Mouse (Mus musculus): ENCODE measurements at regions not wholly inside any gene's neighbourhood (a gene's known extent, or its start where the extent isn't known, plus 50 kb on each side); places are given as distances from the start of the nearest gene placed in this dataset.

DNA sequence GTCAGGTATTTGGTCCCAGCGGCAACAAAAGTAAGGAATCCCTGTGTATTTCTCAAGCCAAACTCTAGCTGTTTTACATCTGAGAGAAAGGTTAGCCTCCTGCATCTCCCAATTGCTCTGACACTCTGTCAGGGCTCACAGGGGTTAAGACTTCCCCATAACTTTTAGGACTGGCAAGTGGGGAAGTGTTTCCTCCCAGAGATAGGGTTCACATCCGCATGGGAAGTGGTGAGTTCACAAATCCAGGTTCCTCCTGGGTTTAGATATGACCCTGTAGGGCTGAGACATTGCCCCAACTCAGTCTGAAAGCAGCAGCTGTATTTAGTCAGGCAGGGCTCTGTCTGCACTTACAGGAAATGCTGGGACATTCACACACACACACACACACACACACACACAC is 95.3 kb downstream of the Ets2 start:
- Histone ChIP-seq H3K79me2 (replicated peaks; ENCODE audit: control insufficient read depth, insufficient read depth, low read length) (no peaks in the 10 kb centered on the region), H3K9ac (ENCODE audit: low read depth, low read length) (no peak overlapping the region), H3K4me1 (ENCODE audit: control insufficient read depth, insufficient read depth, low read length) (no peaks in the 10 kb centered on the region; the same call in 1 of the 2 replicates), H3K36me3 (ENCODE audit: control insufficient read depth, insufficient read depth, low read length) (no peaks in the 10 kb centered on the region), H3K27me3 (ENCODE audit: control insufficient read depth, insufficient read depth, low read length) (no peaks in the 10 kb centered on the region), H3K4me3 (no peak overlapping the region), H3K27ac (no peak overlapping the region)
- TF ChIP-seq CTCF (IDR thresholded peaks at IDR 0.05) (no peak), EP300 (IDR thresholded peaks at IDR 0.05; ENCODE audit: insufficient read depth, low read depth, low read length) (no peak), POLR2A (IDR thresholded peaks at IDR 0.05; ENCODE audit: insufficient read depth, low read depth, low read length) (no peak)
- DNase-seq = no peak
- 60% methylated on average over 2 of the region's 2 CpGs for WGBS
- intact Hi-C loops (cut with DNase I) = no loop called here

GRCm38 (mm10) chr16:95794876-95795275 is 93.0 kb downstream of the Ets2 start:
- Histone ChIP-seq H3K79me2 (replicated peaks; ENCODE audit: control insufficient read depth, insufficient read depth, low read length) (no peaks in the 10 kb centered on the region), H3K27me3 (ENCODE audit: control insufficient read depth, insufficient read depth, low read length) (no peaks in the 10 kb centered on the region), H3K4me1 (ENCODE audit: control insufficient read depth, insufficient read depth, low read length) (peaks cover 1% of the 10 kb centered on the region), H3K36me3 (ENCODE audit: control insufficient read depth, insufficient read depth, low read length) (no peaks in the 10 kb centered on the region), H3K4me3 (no peak overlapping the region), H3K9ac (ENCODE audit: low read depth, low read length) (no peak overlapping the region), H3K27ac (no peak overlapping the region)
- no peak for TF ChIP-seq CTCF (IDR thresholded peaks at IDR 0.05)
- DNase-seq = no peak
- intact Hi-C loops (cut with DNase I) = no loop called here
- WGBS = 89% methylated on average over 8 of the region's 8 CpGs

- intact Hi-C loops (cut with DNase I) = no loop called here
- Histone ChIP-seq H3K27me3 (ENCODE audit: control insufficient read depth, insufficient read depth, low read length) (no peaks in the 10 kb centered on the region), H3K36me3 (ENCODE audit: control insufficient read depth, insufficient read depth, low read length) (no peaks in the 10 kb centered on the region), H3K27ac (no peak overlapping the region), H3K4me1 (ENCODE audit: control insufficient read depth, insufficient read depth, low read length) (peaks cover 3% of the 10 kb centered on the region), H3K9ac (ENCODE audit: low read depth, low read length) (no peak overlapping the region), H3K4me3 (no peak overlapping the region), H3K79me2 (replicated peaks; ENCODE audit: control insufficient read depth, insufficient read depth, low read length) (no peaks in the 10 kb centered on the region)
- DNase-seq = no peak
- WGBS = 62% methylated on average over 10 of the region's 10 CpGs
- TF ChIP-seq CTCF (IDR thresholded peaks at IDR 0.05) (no peak), POLR2A (IDR thresholded peaks at IDR 0.05; ENCODE audit: insufficient read depth, low read depth, low read length) (no peak), EP300 (IDR thresholded peaks at IDR 0.05; ENCODE audit: insufficient read depth, low read depth, low read length) (no peak)
These were observed 92.4 kb downstream of the Ets2 start for GRCm38 (mm10) chr16:95794281-95794727.

- Histone ChIP-seq H3K27ac (no peak overlapping the region), H3K36me3 (ENCODE audit: control insufficient read depth, insufficient read depth, low read length) (no peaks in the 10 kb centered on the region), H3K9ac (ENCODE audit: low read depth, low read length) (no peak overlapping the region), H3K79me2 (replicated peaks; ENCODE audit: control insufficient read depth, insufficient read depth, low read length) (no peaks in the 10 kb centered on the region), H3K4me3 (no peak overlapping the region), H3K27me3 (ENCODE audit: control insufficient read depth, insufficient read depth, low read length) (no peaks in the 10 kb centered on the region), H3K4me1 (ENCODE audit: control insufficient read depth, insufficient read depth, low read length) (peaks cover 3% of the 10 kb centered on the region)
- intact Hi-C loops (cut with DNase I) = no loop called here
- WGBS = 58% methylated on average over 4 of the region's 4 CpGs
- TF ChIP-seq POLR2A (IDR thresholded peaks at IDR 0.05; ENCODE audit: insufficient read depth, low read depth, low read length) = no peak
- TF ChIP-seq CTCF (IDR thresholded peaks at IDR 0.05) = no peak
- TF ChIP-seq EP300 (IDR thresholded peaks at IDR 0.05; ENCODE audit: insufficient read depth, low read depth, low read length) = no peak
- no peak for DNase-seq
These were observed 88.8 kb downstream of the Ets2 start for GRCm38 (mm10) chr16:95790691-95791090.

- no peaks in the 10 kb centered on the region for H3K27me3 ChIP-seq (ENCODE audit: control insufficient read depth, insufficient read depth, low read length)
- H3K79me2 ChIP-seq (replicated peaks; ENCODE audit: control insufficient read depth, insufficient read depth, low read length) = no peaks in the 10 kb centered on the region
- H3K27ac ChIP-seq = no peak overlapping the region
- H3K4me1 ChIP-seq (ENCODE audit: control insufficient read depth, insufficient read depth, low read length) = peaks cover 3% of the 10 kb centered on the region
- no peak overlapping the region for H3K9ac ChIP-seq (ENCODE audit: low read depth, low read length)
- no peak for DNase-seq
- no peaks in the 10 kb centered on the region for H3K36me3 ChIP-seq (ENCODE audit: control insufficient read depth, insufficient read depth, low read length)
- no peak overlapping the region for H3K4me3 ChIP-seq
- intact Hi-C loops (cut with DNase I) = no loop called here
- TF ChIP-seq POLR2A (IDR thresholded peaks at IDR 0.05; ENCODE audit: insufficient read depth, low read depth, low read length) = no peak
- no peak for TF ChIP-seq EP300 (IDR thresholded peaks at IDR 0.05; ENCODE audit: insufficient read depth, low read depth, low read length)
- TF ChIP-seq CTCF (IDR thresholded peaks at IDR 0.05) = no peak
These were observed 87.7 kb downstream of the Ets2 start for GRCm38 (mm10) chr16:95789548-95789947.

- WGBS = 67% methylated on average over 5 of the region's 5 CpGs
- TF ChIP-seq CTCF (IDR thresholded peaks at IDR 0.05) (no peak), POLR2A (IDR thresholded peaks at IDR 0.05; ENCODE audit: insufficient read depth, low read depth, low read length) (no peak), EP300 (IDR thresholded peaks at IDR 0.05; ENCODE audit: insufficient read depth, low read depth, low read length) (no peak)
- Histone ChIP-seq H3K27ac (no peak overlapping the region), H3K79me2 (replicated peaks; ENCODE audit: control insufficient read depth, insufficient read depth, low read length) (no peaks in the 10 kb centered on the region), H3K4me3 (no peak overlapping the region), H3K4me1 (ENCODE audit: control insufficient read depth, insufficient read depth, low read length) (no peaks in the 10 kb centered on the region), H3K9ac (ENCODE audit: low read depth, low read length) (no peak overlapping the region), H3K27me3 (ENCODE audit: control insufficient read depth, insufficient read depth, low read length) (no peaks in the 10 kb centered on the region), H3K36me3 (ENCODE audit: control insufficient read depth, insufficient read depth, low read length) (no peaks in the 10 kb centered on the region)
- no peak for DNase-seq
- intact Hi-C loops (cut with DNase I) = no loop called here
These were observed 79.8 kb downstream of the Ets2 start for GRCm38 (mm10) chr16:95781681-95782080.

Data from heart, adult 2 months (tissue).